Mouse (Mus musculus) lung, postnatal 0 days (tissue): ENCODE data around the gene Slc2a3.

Experiments used
- CTCF ChIP-seq: IDR thresholded peaks from 2 replicates; pipeline ENCODE4 v1.5.1; 2016; ENCODE audit warnings: antibody characterized with exemption, mild to moderate bottlenecking
- EP300 ChIP-seq: IDR thresholded peaks from 2 replicates; pipeline ENCODE4 v1.6.1; 2016; ENCODE audit warnings: antibody characterized with exemption, mild to moderate bottlenecking, control low read depth

GRCm38 (mm10) chr6:122782164-122782563 is 19.3 kb downstream of the Slc2a3 start:
- no peak for TF ChIP-seq CTCF
- TF ChIP-seq EP300 = no peak
